Mouse (Mus musculus) layer of hippocampus, postnatal 25 days (tissue): Measurements from ENCODE around the gene Lix1l. TPM values are rescaled to one million over a fixed set of nuclear protein-coding genes. Genes with fewer than 3 reads are reported as not detected.

Experiments used
- DNase-seq, 2 experiments: peaks; one replicate each; pipeline ENCODE4 v3.0.0; 2022; ENCODE audit warnings: mixed read lengths in 2 of 2, low spot score in 1 of 2; ENCODE audit errors: extremely low spot score in 1 of 2
- total RNA-seq, 2 experiments: library from RNA; stranded (reverse); gene quantifications; 2 replicates each; pipeline ENCODE4 v1.2.3; 2021

The Lix1l gene
- total RNA-seq = 10 to 100 TPM; 29.2 to 29.4 TPM

- peak; percentile 81 to 84 for DNase-seq
Observed at GRCm38 (mm10) chr3:96600639-96601250, at the start of gene Lix1l. Gene Lix1l (plus strand): TSS chr3:96601149.

- DNase-seq = peak in 1 of 2 experiments; percentile 48
Observed at GRCm38 (mm10) chr3:96551203-96551602, 49.7 kb upstream of the Lix1l start.

GRCm38 (mm10) chr3:96551890-96552289 lies 49.1 kb upstream of the Lix1l start:
- DNase-seq = no peak

- no peak for DNase-seq
Observed at GRCm38 (mm10) chr3:96553601-96554000, 47.3 kb upstream of the Lix1l start.

- DNase-seq = no peak
Observed at GRCm38 (mm10) chr3:96554251-96554650, 46.7 kb upstream of the Lix1l start.

GRCm38 (mm10) chr3:96555041-96555596 lies 45.8 kb upstream of the Lix1l start:
- peak in 1 of 2 experiments; percentile 44 for DNase-seq

GRCm38 (mm10) chr3:96555999-96556614 lies 44.8 kb upstream of the Lix1l start:
- DNase-seq = no peak

- no peak for DNase-seq
Observed at GRCm38 (mm10) chr3:96556651-96557635, 44.0 kb upstream of the Lix1l start.

- DNase-seq = peak; percentile 85 to 86
Observed at GRCm38 (mm10) chr3:96557694-96558093, 43.3 kb upstream of the Lix1l start, which contains the start of gene Txnip. Gene Txnip (plus strand): TSS chr3:96557957.

- DNase-seq = no peak
Observed at GRCm38 (mm10) chr3:96558159-96558558, 42.8 kb upstream of the Lix1l start.

- no peak for DNase-seq
Observed at GRCm38 (mm10) chr3:96558668-96559196, 42.2 kb upstream of the Lix1l start.

GRCm38 (mm10) chr3:96559398-96559910 lies 41.5 kb upstream of the Lix1l start:
- no peak for DNase-seq

GRCm38 (mm10) chr3:96559911-96560850 lies 40.8 kb upstream of the Lix1l start:
- DNase-seq = no peak

- DNase-seq = no peak
Observed at GRCm38 (mm10) chr3:96560881-96561668, 39.9 kb upstream of the Lix1l start.

GRCm38 (mm10) chr3:96561946-96562681 lies 38.8 kb upstream of the Lix1l start:
- DNase-seq = no peak

GRCm38 (mm10) chr3:96563267-96563666 lies 37.7 kb upstream of the Lix1l start:
- DNase-seq = no peak

GRCm38 (mm10) chr3:96563911-96564632 lies 36.9 kb upstream of the Lix1l start:
- DNase-seq = no peak
